Mouse (Mus musculus): ENCODE results near the gene Igfbpl1.

DNA sequence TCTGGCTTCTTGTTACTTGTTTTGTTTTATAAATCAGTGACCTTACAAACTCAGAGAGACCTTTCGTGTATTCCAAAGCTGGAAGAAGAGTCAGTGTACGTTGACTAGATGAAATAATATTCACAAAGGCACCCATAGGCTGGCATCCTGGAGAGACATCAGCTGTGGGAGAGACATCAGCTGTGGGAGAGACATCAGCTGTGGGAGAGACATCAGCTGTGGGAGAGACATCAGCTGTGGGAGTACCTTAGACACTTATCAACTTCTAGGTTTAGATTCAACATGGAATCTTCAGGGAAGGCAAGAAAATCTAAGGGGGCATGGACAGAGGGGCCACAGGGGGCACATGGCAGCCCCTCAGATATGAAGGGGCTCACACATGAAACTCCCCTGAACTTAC is 19.5 kb upstream of the Igfbpl1 start:
- TF ChIP-seq CTCF (IDR thresholded peaks at IDR 0.05; ENCODE audit: insufficient read depth, low read length) (no peak), POLR2A (IDR thresholded peaks at IDR 0.05; ENCODE audit: borderline replicate concordance, extremely low read depth, low read depth, low read length) (no peak)
